Mouse (Mus musculus) urinary bladder, postnatal 36 days (tissue): Measurements from ENCODE around the gene Rundc3a.
"Not testable (repeated sequence)": the region's sequence is repeated elsewhere in the genome, so short reads cannot be mapped to it uniquely, and the experiment has no call there.

Source experiments
- DNase-seq, 2 experiments: peaks; one replicate each; pipeline ENCODE4 v3.0.0; 2022; ENCODE audit warnings: low spot score in 2 of 2, mixed read lengths in 1 of 2

The Rundc3a gene

DNA sequence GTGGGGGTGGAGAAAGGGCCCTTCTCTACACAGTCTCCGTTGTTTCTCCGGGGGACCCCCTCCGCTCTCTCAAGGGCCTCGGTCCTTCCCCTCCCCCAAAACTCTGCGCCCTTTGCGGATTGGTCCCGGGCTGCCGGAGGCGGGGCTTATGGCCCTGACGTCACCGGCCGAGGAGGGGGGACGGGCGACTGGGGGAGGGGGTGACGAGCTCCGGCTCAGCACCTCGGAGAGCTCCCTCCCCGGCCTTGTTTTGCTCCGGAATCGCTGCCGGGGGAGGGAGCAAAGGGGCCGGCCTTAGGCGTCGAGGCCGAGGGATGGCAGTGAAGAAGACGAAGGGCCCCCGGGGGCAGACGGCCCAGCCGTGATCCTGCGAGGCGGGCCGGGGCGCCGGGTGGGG, at the start of gene Rundc3a:
Rundc3a (plus strand) TSS at position 166 of the 397 bp plus-strand sequence.
- peak in 1 of 2 experiments; percentile 47 for DNase-seq

- no peak for DNase-seq
Observed at GRCm38 (mm10) chr11:102344458-102344857, 48.7 kb upstream of the Rundc3a start.

- DNase-seq, result no peak
Observed at GRCm38 (mm10) chr11:102346926-102347325, 46.3 kb upstream of the Rundc3a start.

DNA sequence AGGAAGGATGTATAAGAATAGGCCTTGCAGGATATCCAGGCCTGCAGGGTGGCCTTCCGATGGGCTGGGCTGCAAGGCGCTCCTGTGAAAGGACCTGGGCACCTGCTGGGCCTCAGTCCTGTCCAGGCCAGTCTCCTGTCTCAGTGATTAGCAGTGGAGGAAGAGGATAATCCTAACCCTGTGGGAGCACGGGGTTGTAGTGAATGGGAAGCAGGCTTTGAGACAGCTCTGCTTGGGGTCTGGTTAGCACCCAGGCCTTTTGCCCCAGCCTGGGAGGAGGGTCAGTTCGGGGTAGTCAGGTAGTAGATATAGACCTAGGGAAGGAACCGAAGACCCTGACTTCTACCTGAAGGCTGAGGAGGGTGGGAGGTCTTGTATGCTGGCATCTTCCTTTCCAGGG, 45.5 kb upstream of the Rundc3a start:
- DNase-seq, result no peak

DNA sequence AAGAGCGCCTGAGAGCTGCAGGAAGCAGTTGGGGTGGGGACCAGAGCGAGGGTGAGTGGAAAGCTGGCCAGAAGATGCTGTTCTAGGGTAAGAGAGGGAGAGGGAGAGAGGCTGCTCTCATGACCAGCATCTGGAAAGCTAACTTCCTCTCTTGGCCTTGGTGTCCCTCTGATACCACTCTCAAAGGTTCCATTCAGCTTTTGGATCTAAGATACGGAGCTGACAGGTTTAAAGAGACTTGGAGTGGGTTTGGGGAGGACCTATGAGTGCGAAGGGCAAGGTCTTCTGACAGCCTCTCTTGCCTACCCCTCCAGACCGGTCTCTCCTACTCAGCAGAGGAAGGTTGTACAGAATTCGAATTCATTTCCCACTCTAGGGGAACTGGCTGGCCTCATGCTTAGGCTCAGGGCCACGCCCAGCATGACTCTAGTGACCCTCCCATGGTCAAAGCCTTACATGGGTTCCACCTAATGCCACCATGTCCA, 45.1 kb upstream of the Rundc3a start:
- no peak for DNase-seq

- no peak for DNase-seq
Observed at GRCm38 (mm10) chr11:102348771-102349170, 44.4 kb upstream of the Rundc3a start.

DNA sequence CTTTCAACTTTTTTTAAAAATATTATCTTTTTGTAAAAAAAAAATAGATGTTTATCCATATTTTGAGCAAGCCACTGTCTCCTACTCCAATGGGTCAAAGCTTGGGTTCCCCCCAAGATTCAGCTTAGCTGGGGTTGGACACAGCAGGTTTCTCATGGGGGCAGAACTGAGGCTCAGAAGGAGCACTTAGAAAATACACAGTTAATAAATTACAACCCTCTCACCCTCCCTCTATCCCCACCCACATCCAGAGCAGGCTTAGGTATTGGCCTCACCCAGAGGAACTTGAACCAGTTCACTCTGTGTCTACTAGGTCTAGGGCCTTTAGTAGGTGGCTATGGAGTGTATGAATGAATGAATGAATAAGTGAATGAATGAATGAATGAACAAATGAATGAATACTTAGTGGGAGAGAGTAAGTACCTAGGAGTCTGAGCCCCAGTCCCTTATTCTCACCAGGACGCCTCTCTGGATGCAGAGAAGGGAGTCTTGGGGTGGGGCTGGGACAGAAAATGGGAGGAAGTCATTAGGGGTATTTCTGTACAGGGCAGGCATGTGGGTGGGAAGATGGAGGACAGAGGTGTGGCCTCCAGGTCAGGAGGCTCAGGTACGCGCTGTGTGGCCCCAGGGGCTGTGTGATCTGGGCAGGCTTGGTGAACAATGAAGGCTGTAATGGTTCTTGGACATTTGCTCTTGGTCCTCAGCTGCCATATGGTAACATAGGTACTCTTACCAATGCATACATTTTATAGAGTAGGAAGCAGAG, 43.8 kb upstream of the Rundc3a start:
- no peak for DNase-seq

GRCm38 (mm10) chr11:102350416-102350815, 42.8 kb upstream of the Rundc3a start:
- no peak for DNase-seq

DNA sequence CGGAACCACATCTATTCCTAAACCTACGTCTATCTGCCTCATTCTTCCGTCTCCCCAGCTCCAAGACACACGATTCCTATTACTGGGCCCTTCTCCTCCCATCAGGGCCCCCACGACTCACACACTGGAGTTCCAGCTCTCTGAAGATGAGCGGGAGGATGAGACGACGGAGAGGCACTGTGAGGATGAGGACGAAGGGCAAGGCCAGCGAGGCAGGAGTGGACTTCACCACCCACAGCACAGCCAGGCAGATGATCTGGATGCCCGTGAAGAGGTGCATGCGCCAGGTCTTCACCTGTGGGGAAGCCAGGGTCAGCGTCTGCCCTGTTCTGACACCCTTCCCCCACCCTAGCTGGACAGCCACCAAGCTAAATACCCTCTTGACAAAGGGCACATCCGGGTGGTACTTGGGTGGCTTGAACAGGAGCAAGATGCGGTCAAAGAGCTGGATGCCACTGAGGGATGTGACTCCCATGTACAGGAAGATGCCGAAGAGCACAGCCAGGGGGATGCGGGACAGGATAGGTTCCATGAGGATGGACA, 42.2 kb upstream of the Rundc3a start:
- no peak for DNase-seq

DNA sequence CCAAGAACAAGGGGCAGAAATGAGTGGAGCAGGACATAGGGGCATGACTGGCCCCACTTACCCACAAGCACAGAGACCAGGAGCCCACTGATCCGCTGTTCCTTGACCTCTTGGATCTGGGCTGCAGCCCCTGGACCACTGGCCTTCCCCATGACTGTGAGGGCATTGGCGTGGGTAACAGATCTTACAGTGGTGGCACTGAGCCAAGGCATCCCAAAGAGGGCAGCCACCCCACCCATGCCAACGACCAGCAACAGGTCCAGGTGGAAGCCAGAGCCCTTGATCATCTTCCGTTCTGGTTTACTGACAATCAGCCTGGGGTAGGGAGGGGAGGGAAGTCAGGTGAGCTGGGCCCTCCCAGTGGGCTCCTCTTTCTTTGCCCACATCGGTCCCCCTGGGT, 40.8 kb upstream of the Rundc3a start:
- DNase-seq, result no peak

DNA sequence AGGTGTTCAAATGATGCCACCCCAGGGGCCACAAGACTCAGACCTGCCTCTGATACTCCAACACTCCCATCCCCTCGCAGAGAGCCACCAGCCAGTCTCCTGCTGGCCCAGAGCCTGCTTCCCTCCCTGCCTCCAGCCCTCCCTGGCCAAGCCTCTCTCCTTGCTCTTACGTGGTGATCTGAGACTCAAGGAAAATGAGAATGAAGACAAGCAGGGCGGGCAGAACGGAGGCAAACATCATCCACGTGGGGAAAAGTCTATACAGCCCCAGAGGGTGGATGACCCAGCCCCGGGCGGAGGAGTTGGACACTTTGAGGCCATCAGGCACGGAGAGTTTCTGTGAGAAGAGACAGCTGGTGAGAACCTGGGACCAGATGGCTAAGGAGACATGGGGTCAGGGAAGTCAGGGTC, 40.2 kb upstream of the Rundc3a start:
- DNase-seq, result no peak

DNA sequence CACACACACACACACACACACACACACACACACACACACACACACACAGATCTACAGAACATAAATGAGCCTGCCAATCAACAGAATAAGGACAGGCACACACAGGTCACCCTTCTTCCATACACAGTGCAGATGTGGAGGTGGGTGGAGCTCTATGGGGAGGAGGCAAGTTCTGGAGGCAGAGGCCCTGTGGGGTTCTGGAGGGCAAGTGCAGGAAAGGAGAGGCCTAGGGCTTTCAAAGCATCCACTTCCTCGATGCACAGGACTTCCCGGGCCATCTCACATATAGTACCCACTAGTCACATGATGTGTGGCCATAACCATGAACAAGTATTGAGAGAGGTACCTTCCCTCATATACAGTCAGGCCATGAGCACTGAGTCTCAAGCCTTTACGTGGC, 37.7 kb upstream of the Rundc3a start:
- no peak for DNase-seq

DNA sequence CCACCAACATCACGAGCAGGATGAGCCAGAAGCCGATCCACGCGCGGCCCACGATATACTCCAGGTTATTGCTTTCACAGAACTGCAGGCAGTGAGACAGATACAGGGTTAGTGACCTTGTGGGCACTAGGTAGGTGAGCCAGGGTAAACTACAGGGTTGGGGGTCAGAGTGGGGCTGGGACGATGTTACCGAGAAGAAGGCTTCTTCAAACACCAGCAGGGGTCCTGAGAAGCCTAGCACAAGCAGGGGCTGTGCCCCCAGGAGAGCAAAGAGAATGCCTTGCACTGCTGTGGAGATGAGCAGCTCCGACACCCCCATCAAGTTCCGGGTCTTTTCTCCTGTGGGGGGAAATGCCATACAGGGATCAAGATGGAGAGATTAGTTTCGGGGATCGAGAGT, 37.0 kb upstream of the Rundc3a start:
- no peak for DNase-seq

DNA sequence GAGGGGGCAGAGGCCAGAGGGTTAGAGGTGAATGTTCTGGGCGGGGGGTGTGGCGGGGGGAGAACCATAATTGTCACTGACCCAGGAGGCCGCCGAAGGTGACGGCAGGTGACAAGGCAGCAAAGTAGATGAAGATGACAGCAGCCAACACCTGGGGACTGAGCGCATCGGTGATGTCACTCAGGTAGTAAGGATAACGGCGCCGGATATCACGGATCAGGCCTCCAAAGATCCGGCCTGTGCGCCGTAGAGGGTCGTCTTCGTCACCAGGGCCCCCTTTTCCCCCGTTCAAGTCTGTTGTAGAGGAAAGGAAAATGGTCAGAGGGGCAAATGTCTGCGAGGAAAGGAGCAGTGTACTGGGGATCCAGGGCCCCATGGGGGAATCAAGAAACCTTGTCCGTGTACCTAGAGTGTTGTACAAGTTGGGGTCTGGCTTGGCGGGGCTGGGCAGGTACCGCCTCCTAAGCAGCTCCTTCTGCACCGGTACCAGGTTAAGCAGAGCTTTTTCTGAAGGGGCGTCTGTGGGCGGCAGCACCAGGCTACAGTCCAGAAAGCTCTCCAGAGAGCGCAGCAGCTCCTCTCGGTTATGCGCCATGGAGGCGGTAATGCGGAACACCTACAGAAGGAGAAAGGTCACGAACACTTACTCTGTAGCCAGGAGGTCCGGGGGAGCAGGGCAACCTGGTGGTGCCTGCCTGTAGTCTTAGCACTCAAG, 36.4 kb upstream of the Rundc3a start:
- DNase-seq, result no peak

DNA sequence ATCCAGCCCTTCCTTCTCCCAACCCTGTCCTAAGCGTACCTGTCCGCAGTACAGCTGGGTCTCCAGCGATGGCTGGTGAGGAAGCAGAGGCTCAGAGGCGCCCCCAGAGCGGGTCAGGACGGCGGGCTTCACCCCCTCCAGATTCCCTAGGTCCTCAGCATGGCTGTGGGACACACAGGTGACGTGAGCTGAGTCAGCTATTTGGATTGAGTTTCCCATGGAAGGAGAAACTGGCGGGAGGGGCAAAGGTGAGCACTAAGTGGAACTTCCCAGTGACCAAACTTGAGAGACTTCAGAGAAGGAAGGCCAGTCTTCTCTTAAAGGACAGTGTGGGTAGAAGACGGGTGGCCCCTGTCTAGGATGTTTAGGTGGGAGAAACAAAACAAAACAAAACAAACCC, 34.8 kb upstream of the Rundc3a start:
- DNase-seq, result no peak

DNA sequence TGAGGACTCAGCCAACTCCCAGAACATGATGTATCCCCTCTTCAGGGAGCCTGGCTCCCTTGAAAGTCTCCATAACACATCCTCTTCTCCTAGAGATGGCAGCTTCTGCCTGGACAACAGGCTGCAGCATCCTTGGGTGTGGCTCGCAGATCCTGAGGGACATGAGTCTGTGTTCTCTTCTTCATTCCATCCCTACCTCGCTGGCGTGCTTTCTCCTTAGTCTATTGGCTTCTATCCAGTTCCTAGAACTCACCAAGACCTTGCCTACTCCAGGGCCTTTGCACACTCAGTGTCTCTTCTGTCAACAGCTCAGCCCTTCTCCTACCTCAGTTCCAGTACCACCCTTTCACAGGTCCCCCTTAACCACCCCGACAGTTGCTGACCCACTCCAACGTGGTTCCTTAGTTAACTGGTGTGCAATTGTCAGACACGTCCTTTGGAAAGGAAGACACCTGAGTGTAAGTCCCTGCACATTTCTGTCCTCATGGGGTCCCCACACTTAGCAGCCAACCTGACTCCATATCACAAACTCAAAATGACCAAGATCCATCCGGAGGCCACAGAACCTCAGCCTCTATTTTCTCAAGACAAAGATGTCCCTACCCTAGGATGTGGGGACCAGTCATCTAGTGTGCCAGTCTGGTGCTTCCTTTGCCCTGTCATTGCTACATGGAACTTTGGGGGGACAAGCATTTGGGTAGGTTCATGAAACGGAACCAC, 31.3 kb upstream of the Rundc3a start:
- DNase-seq, result no peak

DNA sequence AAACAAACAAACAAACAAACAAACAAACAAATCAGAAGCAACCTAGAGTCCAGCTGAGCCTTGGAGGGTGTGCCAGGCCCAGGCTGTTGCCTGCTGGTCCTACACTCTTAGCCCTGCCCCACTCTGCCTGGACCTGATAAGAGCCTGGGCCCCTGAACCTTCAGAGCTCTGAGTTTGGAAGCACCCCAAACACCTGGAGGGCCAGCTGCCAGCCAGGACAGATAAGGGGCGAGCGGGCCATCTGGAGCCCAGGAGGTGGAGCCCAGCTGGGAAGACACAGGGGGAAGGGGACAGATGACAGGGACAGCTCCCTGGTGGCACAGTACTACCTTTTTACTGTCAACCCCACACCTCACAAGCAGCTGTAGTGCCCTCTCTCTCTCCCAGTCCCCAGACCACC, 29.6 kb upstream of the Rundc3a start:
- DNase-seq, result no peak

- no peak for DNase-seq
Observed at GRCm38 (mm10) chr11:102364570-102365371, 28.4 kb upstream of the Rundc3a start.

DNA sequence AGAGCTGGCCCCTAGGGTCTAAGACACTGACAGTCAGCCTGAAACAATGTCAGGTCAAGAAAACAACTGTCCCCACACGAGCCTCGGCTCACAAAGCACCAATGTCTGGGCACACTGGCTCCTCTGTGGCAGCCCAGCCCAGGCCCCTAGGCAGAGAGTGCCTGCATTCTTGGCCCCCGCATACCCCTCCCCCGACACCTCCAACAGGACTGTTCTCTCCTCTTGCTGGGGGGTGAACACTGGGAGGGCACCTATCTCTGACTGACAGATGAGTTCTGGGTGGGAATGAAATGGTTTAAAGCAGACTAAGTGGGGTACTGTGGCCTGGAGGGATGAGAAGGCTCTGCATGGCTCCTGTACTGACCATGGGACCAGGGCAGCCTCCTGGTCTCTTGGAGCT, 27.5 kb upstream of the Rundc3a start:
- no peak for DNase-seq

GRCm38 (mm10) chr11:102366103-102366502, 27.1 kb upstream of the Rundc3a start, which contains the start of gene Slc4a1:
Gene Slc4a1, minus strand, starts transcription at chr11:102366203.
- DNase-seq, result not testable (repeated sequence)
